ENCODE assay signal across 25 mouse cellular contexts in the genomic region with DNA sequence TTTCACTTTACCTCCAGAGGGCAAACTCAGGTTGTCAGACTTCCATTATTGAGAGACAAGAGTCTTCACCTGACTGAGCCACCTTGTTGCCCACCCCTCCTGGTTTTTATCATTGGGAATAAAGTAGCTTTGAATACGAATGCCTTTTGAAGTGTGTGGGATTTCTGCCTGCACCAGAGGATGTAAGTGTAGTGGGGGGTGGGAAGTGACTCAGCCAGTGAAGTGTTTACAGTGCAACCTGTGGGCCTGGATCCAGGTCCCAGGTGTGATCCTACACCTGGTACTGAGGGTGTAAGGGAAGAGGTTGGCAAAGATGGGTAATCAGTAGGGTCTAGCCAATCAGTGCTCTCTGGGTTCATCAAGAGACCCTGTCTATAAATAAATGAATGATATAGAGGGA. TPM values are rescaled to one million over a fixed set of nuclear protein-coding genes. Genes with fewer than 3 reads are reported as not detected.
DNase-seq lines count a peak whose midpoint lies in the region; ATAC-seq lines count a peak whose summit lies in the region.
"Had no signal": no experiment of that assay in that cellular context is flagged by ENCODE, and none has a peak within 500 bp of the region (broad histone marks: within the 10 kb centered on the region; RNA-seq: fewer than 3 reads in every experiment).

No protein-coding gene starts in this region.

- H3K4me1 ChIP-seq in limb, embryonic 11.5 days (ENCODE audit: control insufficient read depth, insufficient read depth, low read length): peaks cover 7% of the 10 kb centered on the region
- peaks cover 10% of the 10 kb centered on the region for H3K4me1 ChIP-seq in limb, embryonic 10.5 days

- no peak overlapping the region for H3K9ac ChIP-seq in limb, embryonic 11.5 days (ENCODE audit: low read length)
- H3K9ac ChIP-seq: embryonic facial prominence, embryonic 12.5 days; embryonic facial prominence, embryonic 15.5 days; forebrain, postnatal 0 days; heart, embryonic 13.5 days; hindbrain, embryonic 14.5 days had no signal

- DNase-seq in cerebellum, adult 11-12 months: peak; percentile 41
- no peak for DNase-seq in cerebellum, postnatal 36 days
- peak; percentile 16 for DNase-seq in limb, embryonic 11.5 days (ENCODE audit: low spot score)
- no peak for DNase-seq in limb, embryonic 10.5 days (ENCODE audit: low spot score)
- DNase-seq in lung, postnatal 25 days (ENCODE audit: low spot score): peak; percentile 44
- DNase-seq in lung, postnatal 14 days: no peak
- DNase-seq: adrenal gland, adult 8-10 months; adrenal gland, postnatal 25 days; cerebellum, adult 18-20 months; cerebellum, adult 9-10 months; cerebellum, postnatal 14 days; forebrain, postnatal 0 days; gastrocnemius, adult 2 months; gastrocnemius, postnatal 14 days; heart, adult 18-20 months; heart, postnatal 14 days; heart, postnatal 4 days had no signal

- H3K27me3 ChIP-seq in limb, embryonic 11.5 days (ENCODE audit: control insufficient read depth, insufficient read depth, low read length): no peaks in the 10 kb centered on the region
- no peaks in the 10 kb centered on the region for H3K27me3 ChIP-seq in limb, embryonic 10.5 days (ENCODE audit: low read depth, poor library complexity, severe bottlenecking)
- H3K27me3 ChIP-seq: embryonic facial prominence, embryonic 12.5 days; embryonic facial prominence, embryonic 15.5 days had no signal

- no peak overlapping the region for H3K4me2 ChIP-seq in limb, embryonic 11.5 days (ENCODE audit: low read depth, severe bottlenecking)
- H3K4me2 ChIP-seq: embryonic facial prominence, embryonic 12.5 days; embryonic facial prominence, embryonic 15.5 days; heart, embryonic 13.5 days; hindbrain, embryonic 14.5 days had no signal

- H3K9me3 ChIP-seq in limb, embryonic 11.5 days (ENCODE audit: control insufficient read depth, low read length): no peaks in the 10 kb centered on the region
- H3K9me3 ChIP-seq in limb, embryonic 10.5 days (replicated peaks): no peaks in the 10 kb centered on the region
- H3K9me3 ChIP-seq: embryonic facial prominence, embryonic 12.5 days; embryonic facial prominence, embryonic 15.5 days; heart, embryonic 13.5 days had no signal

- no peak overlapping the region for H3K4me3 ChIP-seq in limb, embryonic 11.5 days (ENCODE audit: low read depth, low read length)
- H3K4me3 ChIP-seq in limb, embryonic 10.5 days: no peak overlapping the region
- H3K4me3 ChIP-seq: embryonic facial prominence, embryonic 12.5 days; embryonic facial prominence, embryonic 15.5 days; gastrocnemius, adult 2 months; heart, embryonic 13.5 days had no signal

- no peak for ATAC-seq in limb, embryonic 11.5 days (ENCODE audit: insufficient number of reproducible peaks, low FRiP score, low TSS enrichment, low read depth)
- ATAC-seq: activated CD4-positive, CD25-positive, alpha-beta regulatory T cell, adult 4 months; forebrain, embryonic 14.5 days; forebrain, postnatal 0 days; hindbrain, postnatal 0 days had no signal

- 71% methylated on average over 1 of the region's 1 CpGs for WGBS in limb, embryonic 11.5 days
- WGBS in limb, embryonic 10.5 days: 87% methylated on average over 1 of the region's 1 CpGs

- H3K36me3 ChIP-seq in limb, embryonic 11.5 days (ENCODE audit: control insufficient read depth, insufficient read depth, low read length): no peaks in the 10 kb centered on the region
- H3K36me3 ChIP-seq in limb, embryonic 10.5 days: no peaks in the 10 kb centered on the region
- H3K36me3 ChIP-seq: embryonic facial prominence, embryonic 12.5 days; embryonic facial prominence, embryonic 15.5 days; heart, embryonic 13.5 days had no signal

- H3K27ac ChIP-seq in limb, embryonic 11.5 days (replicated peaks; ENCODE audit: low read depth, low read length): no peak overlapping the region
- no peak overlapping the region for H3K27ac ChIP-seq in limb, embryonic 10.5 days
- H3K27ac ChIP-seq: embryonic facial prominence, embryonic 12.5 days; embryonic facial prominence, embryonic 15.5 days; gastrocnemius, adult 2 months; heart, embryonic 13.5 days; hindbrain, embryonic 14.5 days; hindbrain, postnatal 0 days had no signal

RNA-seq across cellular contexts. Expression of gene Ubtf, which starts 4.0 kb away (rescaled TPM):
- 87.0 and 91.4 TPM in 2 replicates for polyA plus RNA-seq in limb, embryonic 11.5 days (2014; fragmentation: Nextera tagmentation; extraction: Ambion mirVana)
- polyA plus RNA-seq in limb, embryonic 10.5 days (2016; fragmentation: Nextera tagmentation; extraction: Ambion mirVana): 102 and 108 TPM in 2 replicates

RNA-seq across cellular contexts. Expression of gene Atxn7l3, which starts 27.1 kb away (rescaled TPM):
- polyA plus RNA-seq in limb, embryonic 11.5 days (2014; fragmentation: Nextera tagmentation; extraction: Ambion mirVana): 20.0 and 22.1 TPM in 2 replicates
- 16.6 and 20.1 TPM in 2 replicates for polyA plus RNA-seq in limb, embryonic 10.5 days (2016; fragmentation: Nextera tagmentation; extraction: Ambion mirVana)

RNA-seq across cellular contexts. Expression of gene Tmub2, which starts 38.8 kb away (rescaled TPM):
- polyA plus RNA-seq in limb, embryonic 11.5 days (2014; fragmentation: Nextera tagmentation; extraction: Ambion mirVana): 46.7 and 51.5 TPM in 2 replicates
- polyA plus RNA-seq in limb, embryonic 10.5 days (2016; fragmentation: Nextera tagmentation; extraction: Ambion mirVana): 37.3 and 44.0 TPM in 2 replicates

RNA-seq across cellular contexts. Expression of gene Slc4a1, which starts 42.5 kb away (rescaled TPM):
- polyA plus RNA-seq in limb, embryonic 11.5 days (2014; fragmentation: Nextera tagmentation; extraction: Ambion mirVana): 20.4 and 24.6 TPM in 2 replicates
- 34.5 and 37.2 TPM in 2 replicates for polyA plus RNA-seq in limb, embryonic 10.5 days (2016; fragmentation: Nextera tagmentation; extraction: Ambion mirVana)

RNA-seq across cellular contexts. Expression of gene Asb16, which starts 55.0 kb away (rescaled TPM):
- polyA plus RNA-seq in limb, embryonic 11.5 days (2014; fragmentation: Nextera tagmentation; extraction: Ambion mirVana): 0.13 and 0.33 TPM in 2 replicates
- 0.06 and 0.08 TPM in 2 replicates for polyA plus RNA-seq in limb, embryonic 10.5 days (2016; fragmentation: Nextera tagmentation; extraction: Ambion mirVana)
- polyA plus RNA-seq: activated CD4-positive, CD25-positive, alpha-beta regulatory T cell, adult 4 months; forebrain, embryonic 11.5 days; forebrain, embryonic 14.5 days; forebrain, postnatal 0 days had no signal

Comparison
In these comparisons a context has a peak if more than half of its experiments do, and no peak if none do; other contexts are left out.
1. DNase-seq: peak in cerebellum, adult 11-12 months (single experiment), limb, embryonic 11.5 days (single experiment) and lung, postnatal 25 days (single experiment); none in cerebellum, postnatal 36 days (0 of 2), limb, embryonic 10.5 days (single experiment) and lung, postnatal 14 days (single experiment).